Mouse (Mus musculus) lung, postnatal 0 days (tissue): Measurements from ENCODE around the gene Itgam. TPM values are rescaled to one million over a fixed set of nuclear protein-coding genes. Genes with fewer than 3 reads are reported as not detected.
A peak's percentile ranks its signal among the peaks of the same experiment; 100 is the strongest.
"Not testable (repeated sequence)": the region's sequence is repeated elsewhere in the genome, so short reads cannot be mapped to it uniquely, and the experiment has no call there.

Source experiments
- ATAC-seq: fragments of 200-750 bp; cut with Nextera tagmentation; 2 replicates; pipeline ENCODE4 v1.8.0; 2017; ENCODE audit warnings: moderate library complexity
- DNase-seq: peaks from one replicate; pipeline ENCODE4 v3.0.0-alpha.2; 2016; ENCODE audit warnings: low spot score
- H3K27ac ChIP-seq: fragments of 300-500 bp; sonication (generic); 2 replicates; pipeline ENCODE4 v1.5.1; 2014; ENCODE audit warnings: antibody characterized with exemption, mild to moderate bottlenecking, low read length, mixed read lengths
- H3K27me3 ChIP-seq: fragments of 300-500 bp; sonication (generic); replicated peaks from 2 replicates; pipeline ENCODE4 v1.6.1; 2014; ENCODE audit warnings: low read length, mixed read lengths; ENCODE audit not compliant: insufficient read depth
- H3K36me3 ChIP-seq: fragments of 300-500 bp; sonication (generic); 2 replicates; pipeline ENCODE4 v1.6.1; 2014; ENCODE audit warnings: low read length, mixed read lengths; ENCODE audit not compliant: insufficient read depth
- H3K4me1 ChIP-seq: fragments of 300-500 bp; sonication (generic); 2 replicates; pipeline ENCODE4 v1.6.1; 2014; ENCODE audit warnings: antibody characterized with exemption, low read depth, low read length, mixed read lengths; ENCODE audit not compliant: insufficient read depth
- H3K4me2 ChIP-seq: fragments of 300-500 bp; sonication (generic); replicated peaks from 2 replicates; pipeline ENCODE4 v1.6.1; 2014; ENCODE audit warnings: low read depth, mild to moderate bottlenecking, low read length, moderate library complexity, mixed read lengths
- H3K4me3 ChIP-seq: fragments of 300-500 bp; sonication (generic); 2 replicates; pipeline ENCODE4 v1.5.1; 2014; ENCODE audit warnings: low read depth, low read length
- H3K9ac ChIP-seq: fragments of 300-500 bp; sonication (generic); replicated peaks from 2 replicates; pipeline ENCODE4 v1.6.1; 2014; ENCODE audit warnings: low read depth, mild to moderate bottlenecking
- H3K9me3 ChIP-seq: fragments of 300-500 bp; sonication (generic); 2 replicates; pipeline ENCODE4 v1.6.1; 2016; ENCODE audit warnings: low read length, mixed read lengths
- CTCF ChIP-seq: IDR thresholded peaks from 2 replicates; pipeline ENCODE4 v1.5.1; 2016; ENCODE audit warnings: antibody characterized with exemption, mild to moderate bottlenecking
- EP300 ChIP-seq: IDR thresholded peaks from 2 replicates; pipeline ENCODE4 v1.6.1; 2016; ENCODE audit warnings: antibody characterized with exemption, mild to moderate bottlenecking, control low read depth
- WGBS: fragments of 180-500 bp; shearing (Covaris S2); extraction: QIAGEN DNeasy Blood & Tissue Kit; methylation state at CpG from one replicate; pipeline ENCODE4 v1.1.7; 2014; 5-methylcytosine and 5-hydroxymethylcytosine counted together
- polyA plus RNA-seq: library from polyadenylated mRNA; unstranded; fragments of >200 nt; fragmentation: Nextera tagmentation; extraction: Ambion mirVana; gene quantifications from 2 replicates; pipeline ENCODE4 v1.2.1, GENCODE M21; 2015

Gene Itgam
- 2.2 and 2.3 TPM in 2 replicates for polyA plus RNA-seq

GRCm38 (mm10) chr7:128062456-128062855, at the start of gene Itgam, which contains the start of gene Gm49368:
Gene Itgam (plus strand): TSS chr7:128062640.
Gene Gm49368 (plus strand): TSS chr7:128062683.
- ATAC-seq (no peak), DNase-seq (peak; percentile 30)
- Histone ChIP-seq H3K36me3 (no peaks in the 10 kb centered on the region), H3K4me1 (no peaks in the 10 kb centered on the region), H3K9me3 (no peaks in the 10 kb centered on the region), H3K27ac (no peak within 1 kb of the TSS), H3K27me3 (no peaks in the 10 kb centered on the region), H3K4me2 (no peak within 1 kb of the TSS), H3K9ac (no peak within 1 kb of the TSS), H3K4me3 (no peak within 1 kb of the TSS)
- TF ChIP-seq EP300 (no peak), CTCF (no peak)
- 82% methylated on average over 7 of the region's 7 CpGs for WGBS

GRCm38 (mm10) chr7:128013116-128013515, 49.3 kb upstream of the Itgam start:
- no peak for ATAC-seq

GRCm38 (mm10) chr7:128016134-128016533, 46.3 kb upstream of the Itgam start:
- not testable (repeated sequence) for DNase-seq, H3K9ac ChIP-seq, ATAC-seq, H3K4me2 ChIP-seq, H3K9me3 ChIP-seq, H3K4me1 ChIP-seq, H3K27ac ChIP-seq, H3K27me3 ChIP-seq, H3K4me3 ChIP-seq, H3K36me3 ChIP-seq
- WGBS, result 55% methylated on average over 5 of the region's 5 CpGs

More at GRCm38 (mm10) chr7:128013116-128013515, 49.3 kb upstream of the Itgam start:
- TF ChIP-seq CTCF (no peak), EP300 (no peak)
- Histone ChIP-seq H3K4me3 (no peak overlapping the region), H3K36me3 (no peaks in the 10 kb centered on the region), H3K27me3 (no peaks in the 10 kb centered on the region), H3K9ac (no peak overlapping the region), H3K27ac (no peak overlapping the region), H3K9me3 (no peaks in the 10 kb centered on the region), H3K4me1 (no peaks in the 10 kb centered on the region), H3K4me2 (no peak overlapping the region)
- WGBS, result 90% methylated on average over 13 of the region's 13 CpGs
- no peak for DNase-seq

- Histone ChIP-seq H3K4me3 (no peak overlapping the region), H3K36me3 (no peaks in the 10 kb centered on the region), H3K4me2 (no peak overlapping the region), H3K9me3 (no peaks in the 10 kb centered on the region), H3K4me1 (no peaks in the 10 kb centered on the region), H3K27me3 (no peaks in the 10 kb centered on the region), H3K27ac (no peak overlapping the region), H3K9ac (no peak overlapping the region)
- WGBS, result 64% methylated on average over 6 of the region's 6 CpGs
- TF ChIP-seq CTCF (no peak), EP300 (no peak)
- DNase-seq, result no peak
- ATAC-seq, result no peak
Observed at GRCm38 (mm10) chr7:128016650-128017049, 45.8 kb upstream of the Itgam start.

- H3K27ac ChIP-seq, result no peak overlapping the region
- H3K27me3 ChIP-seq, result no peaks in the 10 kb centered on the region
- no peak overlapping the region for H3K4me2 ChIP-seq
- H3K4me1 ChIP-seq, result no peaks in the 10 kb centered on the region
- H3K9me3 ChIP-seq, result no peaks in the 10 kb centered on the region
- DNase-seq (no peak), ATAC-seq (no peak)
- no peaks in the 10 kb centered on the region for H3K36me3 ChIP-seq
- no peak overlapping the region for H3K9ac ChIP-seq
- 87% methylated on average over 3 of the region's 3 CpGs for WGBS
- TF ChIP-seq CTCF, result no peak
- TF ChIP-seq EP300, result no peak
- no peak overlapping the region for H3K4me3 ChIP-seq
Observed at GRCm38 (mm10) chr7:128018275-128018674, 44.2 kb upstream of the Itgam start.

- DNase-seq (peak; percentile 67), ATAC-seq (peak; percentile 61)
- no peak overlapping the region for H3K27ac ChIP-seq
- TF ChIP-seq EP300 (peak; percentile 39; the same call in 1 of the 2 replicates), CTCF (no peak)
- H3K9ac ChIP-seq, result no peak overlapping the region
- no peaks in the 10 kb centered on the region for H3K9me3 ChIP-seq
- H3K36me3 ChIP-seq, result no peaks in the 10 kb centered on the region
- 45% methylated on average over 2 of the region's 2 CpGs for WGBS
- no peak overlapping the region for H3K4me3 ChIP-seq
- no peak overlapping the region for H3K4me2 ChIP-seq
- H3K4me1 ChIP-seq, result no peaks in the 10 kb centered on the region
- H3K27me3 ChIP-seq, result no peaks in the 10 kb centered on the region
Observed at GRCm38 (mm10) chr7:128019187-128019586, 43.3 kb upstream of the Itgam start.

- H3K27ac ChIP-seq, result no peak overlapping the region
- no peaks in the 10 kb centered on the region for H3K9me3 ChIP-seq
- DNase-seq, result no peak
- H3K4me2 ChIP-seq, result no peak overlapping the region
- no peak overlapping the region for H3K4me3 ChIP-seq
- WGBS, result 60% methylated on average over 8 of the region's 8 CpGs
- no peaks in the 10 kb centered on the region for H3K27me3 ChIP-seq
- H3K9ac ChIP-seq, result no peak overlapping the region
- ATAC-seq, result no peak
- no peaks in the 10 kb centered on the region for H3K36me3 ChIP-seq
- H3K4me1 ChIP-seq, result no peaks in the 10 kb centered on the region
- TF ChIP-seq CTCF (peak; percentile 50), EP300 (no peak)
Observed at GRCm38 (mm10) chr7:128022974-128023373, 39.5 kb upstream of the Itgam start.
